Mouse (Mus musculus) yolk sac, embryonic 10.5 days (tissue): ENCODE measurements around the gene Ctso.

Experiments
- DNase-seq: peaks from one replicate; pipeline ENCODE4 v3.0.0-alpha.2; 2017; ENCODE audit warnings: low spot score

Ctso gene

DNA sequence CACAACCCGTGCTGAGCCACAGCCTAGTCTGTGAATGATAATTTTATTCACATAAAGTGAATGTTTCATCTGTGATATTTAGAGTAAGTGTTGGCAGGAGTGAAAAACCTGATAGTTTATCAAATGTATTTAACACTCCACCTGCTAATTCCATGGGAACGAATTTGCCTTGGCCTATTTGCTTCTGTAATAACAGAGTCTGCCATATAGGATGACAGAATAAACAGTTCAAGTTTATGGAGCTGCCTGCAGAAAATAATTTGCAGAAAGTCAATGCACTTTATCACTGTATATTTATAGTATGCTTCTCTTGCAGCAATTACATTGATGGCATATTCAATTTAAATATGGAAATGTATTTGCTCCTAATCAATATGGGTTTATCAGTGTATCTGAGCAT lies 19.4 kb downstream of the Ctso start:
- no peak for DNase-seq

DNA sequence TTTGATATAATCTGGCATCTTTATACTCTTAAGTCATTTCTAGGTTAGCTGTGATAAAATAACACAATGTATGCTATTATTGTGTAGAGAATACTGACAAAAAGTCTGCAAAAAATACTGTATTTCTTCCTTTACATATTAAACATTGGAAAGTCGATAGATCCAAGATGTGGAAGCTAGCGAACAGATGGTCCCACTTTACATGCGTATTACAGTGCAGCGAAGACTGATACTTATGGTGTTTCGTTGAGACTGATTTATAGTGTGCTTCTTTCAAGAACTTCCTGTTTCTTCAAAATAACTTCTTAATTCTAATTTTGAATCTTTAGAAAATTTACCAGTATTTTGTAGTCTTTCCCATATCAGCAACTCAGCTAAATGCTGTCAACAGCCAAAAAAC lies 25.1 kb downstream of the Ctso start:
- DNase-seq: no peak

GRCm38 (mm10) chr3:81961336-81961735 lies 28.9 kb downstream of the Ctso start:
- DNase-seq: no peak

- no peak for DNase-seq
Measured at GRCm38 (mm10) chr3:81963768-81964167, 31.4 kb downstream of the Ctso start.

- DNase-seq: no peak
Measured at GRCm38 (mm10) chr3:81964596-81964995, 32.2 kb downstream of the Ctso start.

GRCm38 (mm10) chr3:81975607-81976006 lies 43.2 kb downstream of the Ctso start:
- peak; percentile 37 for DNase-seq

DNA sequence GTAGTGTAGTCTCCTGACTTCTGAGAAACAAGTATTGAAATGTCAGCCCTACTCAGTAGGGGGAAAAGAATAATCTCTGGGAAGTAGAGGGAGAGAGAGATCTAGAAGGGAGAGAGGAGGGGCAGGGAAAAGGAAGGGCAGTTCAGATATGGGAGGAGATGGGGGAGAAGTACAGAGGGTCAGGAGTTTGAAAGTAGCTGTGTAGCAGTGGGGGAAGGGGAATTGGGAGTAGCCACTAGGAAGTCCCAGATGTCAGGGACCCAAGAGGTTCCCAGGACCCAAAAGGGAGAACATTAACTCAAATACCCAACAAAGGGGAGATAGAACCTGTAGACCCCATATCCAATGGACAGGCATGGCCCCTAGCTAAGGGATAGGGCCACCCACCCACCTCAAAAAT lies 43.7 kb downstream of the Ctso start, which contains the start of gene Tdo2:
Gene Tdo2 (minus strand): TSS at position 101 of the 400 bp plus-strand sequence.
- no peak for DNase-seq

DNA sequence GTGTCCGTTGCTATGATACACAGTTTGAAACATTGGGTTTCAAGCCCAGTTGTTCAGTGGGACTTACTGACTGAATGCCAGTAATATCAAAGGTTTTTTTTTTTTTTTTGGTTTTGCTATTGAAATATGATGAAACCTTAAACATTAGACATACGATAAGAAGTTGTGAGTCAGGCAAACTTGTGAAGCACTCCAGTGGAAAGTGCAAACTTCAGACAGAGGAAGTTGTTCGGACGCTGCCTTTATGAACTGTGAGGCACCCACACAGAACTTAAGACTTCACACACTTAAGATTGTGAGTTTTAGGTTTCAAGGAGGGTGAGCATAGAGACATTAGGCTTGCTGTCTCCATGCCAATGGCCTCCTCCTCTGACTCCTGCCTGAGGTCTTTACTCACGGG lies 49.2 kb downstream of the Ctso start:
- DNase-seq: no peak

GRCm38 (mm10) chr3:81981990-81982389 lies 49.6 kb downstream of the Ctso start, which contains the start of gene Asic5:
Asic5 (plus strand) TSS chr3:81982290.
- no peak for DNase-seq

GRCm38 (mm10) chr3:81983120-81983895 lies 50.9 kb downstream of the Ctso start:
- DNase-seq: no peak

DNA sequence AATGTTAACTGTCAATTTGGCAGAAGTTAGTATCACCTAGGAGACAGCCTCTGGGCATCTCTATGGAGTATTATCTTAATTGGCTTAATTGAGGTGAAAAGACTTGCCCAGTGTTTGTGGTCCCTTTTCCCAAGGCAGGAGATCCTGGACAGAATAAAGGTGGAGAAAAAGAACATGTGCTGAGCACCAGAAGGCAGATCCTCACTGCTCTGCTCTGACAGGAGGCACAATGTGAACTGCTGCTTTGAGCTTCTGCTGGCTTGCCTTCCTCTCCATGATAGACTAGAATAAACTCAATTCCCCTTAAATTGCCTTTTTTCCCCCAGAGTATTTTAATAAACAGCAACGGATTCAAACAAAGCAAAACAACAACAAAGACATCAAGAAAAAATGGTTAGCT lies 52.7 kb downstream of the Ctso start:
- no peak for DNase-seq

GRCm38 (mm10) chr3:81986103-81986502 lies 53.7 kb downstream of the Ctso start:
- DNase-seq: no peak

DNA sequence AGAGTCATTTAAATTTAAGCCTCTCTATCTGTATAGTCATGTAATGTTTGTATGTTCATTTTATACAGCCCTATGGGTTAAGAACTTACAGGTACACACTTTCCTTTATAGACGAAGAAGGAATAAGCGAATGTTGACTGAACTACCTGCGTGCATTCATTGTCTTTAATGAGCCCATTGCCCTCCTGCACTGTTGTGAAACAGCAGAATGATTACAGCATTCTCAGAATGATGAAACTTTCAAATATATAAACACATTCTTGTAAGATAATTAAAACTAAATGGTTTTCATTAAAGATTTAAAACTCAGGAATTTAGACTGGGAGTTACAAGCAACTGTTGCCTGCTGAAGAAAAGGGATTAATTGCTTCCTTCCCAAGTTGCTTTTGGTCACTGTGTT lies 55.2 kb downstream of the Ctso start:
- DNase-seq: no peak

DNA sequence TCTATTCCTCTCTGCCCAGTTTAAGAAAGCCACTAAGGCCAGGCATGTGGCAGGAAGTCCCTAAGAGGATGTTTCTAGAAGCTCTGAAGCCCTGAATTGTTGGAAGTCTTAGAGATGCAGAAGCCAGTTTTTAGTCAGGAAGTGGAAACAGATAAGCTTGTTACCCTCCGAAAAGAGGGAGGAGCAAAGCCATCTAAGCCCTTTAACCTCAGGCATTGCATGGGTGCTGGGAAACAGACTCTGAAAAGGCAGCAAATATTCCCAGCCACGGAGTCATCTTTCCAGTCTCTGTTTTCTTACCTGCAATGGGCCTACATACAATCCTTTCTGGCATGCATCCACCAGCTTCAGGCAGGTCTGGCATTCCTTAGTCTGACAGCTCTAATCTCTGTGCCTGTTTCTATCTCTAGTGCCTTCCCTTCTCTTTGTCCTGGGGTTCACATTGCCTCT lies 57.3 kb downstream of the Ctso start:
- DNase-seq: peak; percentile 58

DNA sequence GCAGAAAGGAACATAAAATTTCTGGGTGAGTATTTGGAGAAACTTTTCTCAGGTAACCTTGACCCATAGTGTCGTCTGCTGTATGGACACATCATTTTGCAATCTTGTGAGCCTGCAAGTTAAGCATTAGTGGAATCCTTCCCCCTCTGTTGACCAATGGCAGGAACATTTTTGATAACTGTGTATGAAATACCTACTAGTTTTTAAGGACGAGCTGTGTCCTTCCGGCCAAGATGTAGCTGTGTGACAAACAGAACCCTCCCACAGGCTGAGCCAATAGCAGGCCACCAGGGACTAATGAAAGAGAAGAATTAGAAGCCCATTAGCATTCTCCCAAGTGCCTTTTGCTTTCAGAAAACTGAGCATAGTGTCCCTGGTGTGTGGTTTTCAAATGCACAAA lies 58.1 kb downstream of the Ctso start:
- no peak for DNase-seq

GRCm38 (mm10) chr3:81995371-81995770 lies 63.0 kb downstream of the Ctso start:
- no peak for DNase-seq

DNA sequence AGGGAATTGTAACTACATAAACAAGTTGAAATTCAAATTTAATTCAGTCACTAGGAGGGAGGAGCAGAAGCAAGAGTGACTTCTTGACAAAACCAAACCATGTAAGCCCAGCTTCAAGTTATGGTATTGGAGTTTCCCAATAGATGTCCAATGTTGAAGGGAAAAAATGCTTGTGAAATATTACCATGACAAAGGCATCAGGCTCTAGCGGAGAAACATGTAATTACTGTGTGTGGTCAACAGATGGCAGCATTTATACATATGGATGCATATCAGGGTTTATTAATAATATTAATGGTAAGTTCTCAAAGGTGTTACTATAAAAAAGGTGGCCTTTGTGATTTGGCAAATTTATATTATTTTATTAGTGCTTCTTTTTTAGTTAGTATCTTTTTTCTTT lies 63.6 kb downstream of the Ctso start:
- no peak for DNase-seq
